Mouse (Mus musculus) ES-Bruce4 (cell line): ENCODE measurements around the gene Rps6ka5.

Experiments
- CTCF ChIP-seq: IDR thresholded peaks from one replicate; pipeline ENCODE4 v1.8.1; 2011; ENCODE audit warnings: low read depth, low read length
- EP300 ChIP-seq: IDR thresholded peaks from 2 replicates; pipeline ENCODE4 v1.6.1; 2011; ENCODE audit warnings: low read depth, low read length; ENCODE audit not compliant: insufficient read depth
- POLR2A ChIP-seq: IDR thresholded peaks from one replicate; pipeline ENCODE4 v1.8.1; 2011; ENCODE audit warnings: low read length; ENCODE audit not compliant: insufficient read depth

GRCm38 (mm10) chr12:100551972-100552371 lies 174.8 kb downstream of the Rps6ka5 start:
- no peak for TF ChIP-seq CTCF
- no peak for TF ChIP-seq POLR2A
- TF ChIP-seq EP300: no peak
